Mouse (Mus musculus): ENCODE measurements around the gene Tmcc2. TPM values are rescaled to one million over a fixed set of nuclear protein-coding genes. Genes with fewer than 3 reads are reported as not detected.
"Not testable (repeated sequence)": the region's sequence is repeated elsewhere in the genome, so short reads cannot be mapped to it uniquely, and the experiment has no call there.

The Tmcc2 gene
- polyA plus RNA-seq, 1 experiment from 2014 or later, result 7.8 TPM

DNA sequence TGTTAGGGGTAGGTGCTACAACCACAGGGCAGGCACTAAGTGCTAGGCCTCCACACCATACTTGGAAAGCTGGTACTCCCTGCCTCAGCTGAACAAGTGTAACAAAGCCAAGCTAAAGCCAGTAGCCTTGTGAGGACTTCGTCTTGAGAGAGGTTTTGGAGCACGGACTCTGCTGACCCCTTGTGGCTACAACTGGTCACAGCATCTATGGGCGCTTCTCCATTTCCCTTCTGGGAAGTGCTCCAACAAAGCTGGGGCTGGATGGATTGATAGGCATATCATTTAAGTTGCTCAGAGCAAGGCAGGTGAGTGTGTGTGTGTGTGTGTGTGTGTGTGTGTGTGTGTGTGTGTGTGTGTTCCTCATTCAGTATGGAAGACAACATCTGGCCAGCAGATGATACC, 35.2 kb downstream of the Tmcc2 start:
- DNase-seq (ENCODE audit: low spot score), result peak; percentile 93
- H3K4me2 ChIP-seq (ENCODE audit: low read length), result no peak overlapping the region
- no peaks in the 10 kb centered on the region for H3K4me1 ChIP-seq (replicated peaks; ENCODE audit: control insufficient read depth, insufficient read depth, low read length)
- H3K4me3 ChIP-seq (ENCODE audit: low read depth, low read length), result no peak overlapping the region
- no peak overlapping the region for H3K9ac ChIP-seq (ENCODE audit: low read length)
- no peaks in the 10 kb centered on the region for H3K9me3 ChIP-seq (ENCODE audit: control insufficient read depth, low read length)
- ATAC-seq (replicated peaks; ENCODE audit: low FRiP score, low TSS enrichment, low read depth), result peak; percentile 71
- 0% methylated on average over 3 of the region's 3 CpGs for WGBS
- H3K36me3 ChIP-seq (ENCODE audit: control insufficient read depth, insufficient read depth, low read length), result peaks cover 38% of the 10 kb centered on the region
- no peak overlapping the region for H3K27ac ChIP-seq (ENCODE audit: low read depth)
- no peaks in the 10 kb centered on the region for H3K27me3 ChIP-seq (replicated peaks; ENCODE audit: control insufficient read depth, insufficient read depth, low read length)

DNA sequence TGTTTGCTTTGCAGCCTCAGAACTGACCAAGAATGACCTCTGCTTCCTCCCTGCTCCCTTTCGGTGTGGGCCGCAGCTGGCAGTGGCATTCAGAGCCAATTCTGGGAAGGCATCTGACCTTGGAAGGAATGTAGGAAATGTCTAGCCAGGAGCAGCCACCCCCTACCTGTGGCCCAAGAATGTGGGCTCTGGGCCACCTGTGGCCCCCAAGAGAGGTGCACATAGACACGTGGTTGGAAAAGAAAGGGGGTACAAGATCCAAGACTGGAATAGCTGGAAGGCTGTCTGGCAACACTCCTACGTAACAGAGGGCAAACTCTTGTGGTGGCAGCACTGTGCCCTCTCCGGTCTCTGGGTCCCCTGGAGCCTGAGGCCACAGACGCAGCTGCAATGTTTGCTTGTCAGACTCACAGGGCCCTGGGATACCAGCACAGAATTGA, 35.9 kb downstream of the Tmcc2 start:
- Histone ChIP-seq H3K9ac (ENCODE audit: low read length) (no peak overlapping the region), H3K4me2 (ENCODE audit: low read length) (no peak overlapping the region), H3K36me3 (ENCODE audit: control insufficient read depth, insufficient read depth, low read length) (peaks cover 31% of the 10 kb centered on the region), H3K27ac (ENCODE audit: low read depth) (no peak overlapping the region), H3K9me3 (ENCODE audit: control insufficient read depth, low read length) (no peaks in the 10 kb centered on the region), H3K27me3 (replicated peaks; ENCODE audit: control insufficient read depth, insufficient read depth, low read length) (no peaks in the 10 kb centered on the region), H3K4me1 (replicated peaks; ENCODE audit: control insufficient read depth, insufficient read depth, low read length) (no peaks in the 10 kb centered on the region), H3K4me3 (ENCODE audit: low read depth, low read length) (no peak overlapping the region)
- 0 out of 2 replicates have a peak, but pooled peaks have one; percentile 5 for ATAC-seq (replicated peaks; ENCODE audit: low FRiP score, low TSS enrichment, low read depth)
- DNase-seq (ENCODE audit: low spot score), result no peak
- WGBS, result 63% methylated on average over 6 of the region's 6 CpGs

DNA sequence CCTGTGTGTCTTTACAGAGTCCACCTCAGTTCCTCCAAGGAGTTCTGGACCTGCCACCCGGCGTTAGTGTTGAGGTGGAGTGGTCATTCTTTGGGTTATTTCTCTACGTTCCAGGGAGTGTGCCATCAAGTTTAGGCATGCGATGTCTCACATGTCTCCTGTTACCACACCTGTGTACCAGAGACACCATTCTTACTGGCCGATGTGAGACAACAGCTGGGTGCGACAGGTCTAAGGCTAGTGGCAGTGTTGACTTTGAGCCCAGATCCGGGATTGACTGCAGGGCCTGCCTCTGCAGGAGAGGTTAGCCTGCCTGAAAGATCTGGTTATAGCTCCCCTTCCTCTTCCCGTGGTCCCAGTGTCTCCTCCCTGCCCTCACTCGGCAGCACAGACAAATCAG, 36.8 kb downstream of the Tmcc2 start:
- ATAC-seq (replicated peaks; ENCODE audit: low FRiP score, low TSS enrichment, low read depth) (no peak), DNase-seq (ENCODE audit: low spot score) (no peak)
- Histone ChIP-seq H3K36me3 (ENCODE audit: control insufficient read depth, insufficient read depth, low read length) (peaks cover 21% of the 10 kb centered on the region), H3K4me2 (ENCODE audit: low read length) (no peak overlapping the region), H3K9me3 (ENCODE audit: control insufficient read depth, low read length) (no peaks in the 10 kb centered on the region), H3K4me3 (ENCODE audit: low read depth, low read length) (no peak overlapping the region), H3K27me3 (replicated peaks; ENCODE audit: control insufficient read depth, insufficient read depth, low read length) (no peaks in the 10 kb centered on the region), H3K9ac (ENCODE audit: low read length) (no peak overlapping the region), H3K4me1 (replicated peaks; ENCODE audit: control insufficient read depth, insufficient read depth, low read length) (no peaks in the 10 kb centered on the region), H3K27ac (ENCODE audit: low read depth) (no peak overlapping the region)
- WGBS, result 68% methylated on average over 9 of the region's 9 CpGs

DNA sequence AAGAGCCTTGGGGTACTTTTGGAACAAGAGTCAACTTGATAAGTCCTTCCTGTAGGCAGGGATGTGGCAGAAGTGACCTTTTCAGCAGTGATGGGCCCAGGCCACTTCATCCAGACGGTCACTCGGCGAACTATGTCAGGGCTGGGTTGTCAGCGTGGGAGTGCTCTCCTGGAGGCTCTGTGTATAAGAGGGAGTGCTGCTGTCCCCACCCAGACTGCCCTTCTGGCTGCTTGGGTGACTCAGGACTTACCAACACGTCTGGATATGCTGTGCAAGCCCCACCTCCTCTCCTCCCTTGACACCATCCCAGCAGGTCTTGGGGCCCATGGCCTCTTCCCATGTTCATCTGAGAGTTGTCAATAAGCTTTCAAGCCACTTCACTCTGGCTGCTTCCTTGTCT, 37.7 kb downstream of the Tmcc2 start:
- DNase-seq (ENCODE audit: low spot score) (no peak), ATAC-seq (replicated peaks; ENCODE audit: low FRiP score, low TSS enrichment, low read depth) (no peak)
- Histone ChIP-seq H3K27ac (ENCODE audit: low read depth) (no peak overlapping the region), H3K9ac (ENCODE audit: low read length) (no peak overlapping the region), H3K4me3 (ENCODE audit: low read depth, low read length) (no peak overlapping the region), H3K9me3 (ENCODE audit: control insufficient read depth, low read length) (no peaks in the 10 kb centered on the region), H3K36me3 (ENCODE audit: control insufficient read depth, insufficient read depth, low read length) (peaks cover 13% of the 10 kb centered on the region), H3K4me1 (replicated peaks; ENCODE audit: control insufficient read depth, insufficient read depth, low read length) (no peaks in the 10 kb centered on the region), H3K4me2 (ENCODE audit: low read length) (no peak overlapping the region), H3K27me3 (replicated peaks; ENCODE audit: control insufficient read depth, insufficient read depth, low read length) (no peaks in the 10 kb centered on the region)
- WGBS, result 57% methylated on average over 5 of the region's 5 CpGs

DNA sequence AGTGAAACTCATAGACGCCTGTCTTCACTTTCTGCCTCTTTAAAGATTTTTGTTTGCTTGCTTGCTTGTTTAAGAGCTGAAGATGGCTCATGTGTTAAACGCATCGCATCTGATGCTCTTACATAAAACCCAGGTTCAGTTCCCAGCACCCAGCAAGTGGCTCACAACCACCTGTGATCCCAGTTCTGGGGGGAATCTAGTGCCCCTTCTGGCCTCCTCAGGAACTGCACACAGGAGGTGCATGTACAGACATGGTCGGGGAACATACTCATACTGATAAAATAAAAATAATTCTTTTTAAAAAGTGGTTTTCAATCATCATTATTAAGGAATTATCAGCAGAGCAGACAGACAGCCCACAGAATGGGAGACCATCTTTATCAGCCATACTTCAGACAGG, 40.0 kb downstream of the Tmcc2 start:
- Histone ChIP-seq H3K36me3 (ENCODE audit: control insufficient read depth, insufficient read depth, low read length) (no peaks in the 10 kb centered on the region), H3K9ac (ENCODE audit: low read length) (no peak overlapping the region), H3K27ac (ENCODE audit: low read depth) (no peak overlapping the region), H3K4me1 (replicated peaks; ENCODE audit: control insufficient read depth, insufficient read depth, low read length) (peaks cover 6% of the 10 kb centered on the region), H3K4me3 (ENCODE audit: low read depth, low read length) (no peak overlapping the region), H3K9me3 (ENCODE audit: control insufficient read depth, low read length) (no peaks in the 10 kb centered on the region), H3K4me2 (ENCODE audit: low read length) (no peak overlapping the region), H3K27me3 (replicated peaks; ENCODE audit: control insufficient read depth, insufficient read depth, low read length) (no peaks in the 10 kb centered on the region)
- WGBS, result 96% methylated on average over 4 of the region's 4 CpGs
- ATAC-seq (replicated peaks; ENCODE audit: low FRiP score, low TSS enrichment, low read depth) (no peak), DNase-seq (ENCODE audit: low spot score) (no peak)

DNA sequence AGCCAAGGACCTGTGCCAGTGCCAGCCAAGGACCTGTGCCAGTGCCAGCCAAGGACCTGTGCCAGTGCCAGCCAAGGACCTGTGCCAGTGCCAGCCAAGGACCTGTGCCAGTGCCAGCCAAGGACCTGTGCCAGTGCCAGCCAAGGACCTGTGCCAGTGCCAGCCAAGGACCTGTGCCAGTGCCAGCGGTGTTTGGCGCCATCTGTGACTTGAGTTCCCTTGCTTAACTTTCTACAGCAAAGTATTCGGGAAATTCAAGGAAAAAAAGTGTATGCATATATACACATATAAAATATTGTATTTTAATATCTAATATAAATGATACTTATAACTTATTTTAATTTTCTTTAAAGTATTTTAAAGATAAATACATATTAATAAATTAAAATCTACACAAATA, 41.5 kb downstream of the Tmcc2 start:
- ATAC-seq (replicated peaks; ENCODE audit: low FRiP score, low TSS enrichment, low read depth); H3K4me3 ChIP-seq (ENCODE audit: low read depth, low read length); H3K9me3 ChIP-seq (ENCODE audit: control insufficient read depth, low read length); DNase-seq (ENCODE audit: low spot score); H3K36me3 ChIP-seq (ENCODE audit: control insufficient read depth, insufficient read depth, low read length); H3K27ac ChIP-seq (ENCODE audit: low read depth); H3K4me2 ChIP-seq (ENCODE audit: low read length); H3K9ac ChIP-seq (ENCODE audit: low read length); H3K27me3 ChIP-seq (replicated peaks; ENCODE audit: control insufficient read depth, insufficient read depth, low read length); H3K4me1 ChIP-seq (replicated peaks; ENCODE audit: control insufficient read depth, insufficient read depth, low read length): not testable (repeated sequence)
- 96% methylated on average over 3 of the region's 3 CpGs for WGBS

DNA sequence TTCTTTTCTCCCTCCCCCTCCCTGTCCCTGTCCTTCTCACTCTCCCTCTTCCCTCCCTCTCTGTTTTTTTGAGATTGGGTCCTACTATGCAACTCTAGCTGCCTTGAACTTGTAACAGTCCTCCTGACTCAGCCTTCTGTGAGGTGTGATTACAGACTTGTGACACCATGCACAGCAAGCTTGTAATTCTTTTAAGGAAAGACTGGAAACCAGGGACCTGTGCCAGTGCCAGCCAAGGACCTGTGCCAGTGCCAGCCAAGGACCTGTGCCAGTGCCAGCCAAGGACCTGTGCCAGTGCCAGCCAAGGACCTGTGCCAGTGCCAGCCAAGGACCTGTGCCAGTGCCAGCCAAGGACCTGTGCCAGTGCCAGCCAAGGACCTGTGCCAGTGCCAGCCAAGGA, 42.0 kb downstream of the Tmcc2 start:
- not testable (repeated sequence) for ATAC-seq (replicated peaks; ENCODE audit: low FRiP score, low TSS enrichment, low read depth); H3K9me3 ChIP-seq (ENCODE audit: control insufficient read depth, low read length); H3K4me2 ChIP-seq (ENCODE audit: low read length); H3K4me3 ChIP-seq (ENCODE audit: low read depth, low read length); H3K36me3 ChIP-seq (ENCODE audit: control insufficient read depth, insufficient read depth, low read length); H3K27ac ChIP-seq (ENCODE audit: low read depth); DNase-seq (ENCODE audit: low spot score); H3K9ac ChIP-seq (ENCODE audit: low read length); H3K4me1 ChIP-seq (replicated peaks; ENCODE audit: control insufficient read depth, insufficient read depth, low read length); H3K27me3 ChIP-seq (replicated peaks; ENCODE audit: control insufficient read depth, insufficient read depth, low read length)

DNA sequence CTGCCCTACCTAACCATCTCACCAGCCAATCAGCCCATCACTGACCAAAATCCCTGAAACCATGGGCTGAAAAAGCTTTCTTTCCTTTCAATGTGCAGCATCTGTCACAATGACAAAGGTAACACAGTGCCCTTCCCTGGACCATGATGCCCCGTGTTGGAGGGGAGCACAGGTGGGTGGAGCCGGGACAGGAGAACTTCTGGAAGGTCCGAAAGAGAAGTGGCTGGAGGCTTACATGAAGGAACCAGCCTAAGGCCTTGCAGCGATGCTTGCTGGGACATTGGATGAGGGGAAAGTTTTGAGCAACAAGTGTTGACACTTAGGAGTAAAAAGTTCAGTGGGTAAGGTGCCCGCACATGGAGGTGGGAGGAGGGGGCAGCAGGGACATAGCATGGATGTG, 42.7 kb downstream of the Tmcc2 start:
- H3K9ac ChIP-seq (ENCODE audit: low read length), result no peak overlapping the region
- H3K27ac ChIP-seq (ENCODE audit: low read depth), result no peak overlapping the region
- H3K4me2 ChIP-seq (ENCODE audit: low read length), result no peak overlapping the region
- H3K27me3 ChIP-seq (replicated peaks; ENCODE audit: control insufficient read depth, insufficient read depth, low read length), result no peaks in the 10 kb centered on the region
- ATAC-seq (replicated peaks; ENCODE audit: low FRiP score, low TSS enrichment, low read depth), result no peak
- no peaks in the 10 kb centered on the region for H3K36me3 ChIP-seq (ENCODE audit: control insufficient read depth, insufficient read depth, low read length)
- DNase-seq (ENCODE audit: low spot score), result no peak
- H3K9me3 ChIP-seq (ENCODE audit: control insufficient read depth, low read length), result no peaks in the 10 kb centered on the region
- no peak overlapping the region for H3K4me3 ChIP-seq (ENCODE audit: low read depth, low read length)
- WGBS, result 79% methylated on average over 5 of the region's 5 CpGs
- H3K4me1 ChIP-seq (replicated peaks; ENCODE audit: control insufficient read depth, insufficient read depth, low read length), result peaks cover 8% of the 10 kb centered on the region

DNA sequence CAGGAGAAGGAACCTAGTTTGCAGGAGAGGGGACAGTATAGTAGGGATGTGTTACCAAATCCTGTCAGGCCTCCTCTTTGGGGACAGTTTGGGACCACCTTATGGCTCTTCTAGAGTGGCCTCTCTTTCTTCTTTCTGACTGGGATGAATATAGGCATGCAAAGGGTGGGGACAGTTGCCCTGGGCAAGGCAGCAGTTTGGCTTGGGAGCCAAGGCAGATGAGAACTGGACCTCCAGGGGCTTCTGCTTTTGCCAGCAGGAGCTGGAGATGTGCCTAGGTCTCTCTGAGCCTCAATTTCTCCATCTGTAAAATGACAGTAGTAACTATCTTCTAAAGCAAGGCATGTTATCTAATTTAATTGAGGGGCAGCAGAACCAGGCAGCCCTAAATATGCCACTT, 44.1 kb downstream of the Tmcc2 start:
- 0 out of 2 replicates have a peak overlapping the region, but pooled peaks have one; percentile 43 for H3K27ac ChIP-seq (ENCODE audit: low read depth)
- H3K9me3 ChIP-seq (ENCODE audit: control insufficient read depth, low read length), result no peaks in the 10 kb centered on the region
- DNase-seq (ENCODE audit: low spot score) (no peak), ATAC-seq (replicated peaks; ENCODE audit: low FRiP score, low TSS enrichment, low read depth) (no peak)
- H3K36me3 ChIP-seq (ENCODE audit: control insufficient read depth, insufficient read depth, low read length), result no peaks in the 10 kb centered on the region
- H3K9ac ChIP-seq (ENCODE audit: low read length), result no peak overlapping the region
- H3K27me3 ChIP-seq (replicated peaks; ENCODE audit: control insufficient read depth, insufficient read depth, low read length), result no peaks in the 10 kb centered on the region
- no peak overlapping the region for H3K4me3 ChIP-seq (ENCODE audit: low read depth, low read length)
- H3K4me1 ChIP-seq (replicated peaks; ENCODE audit: control insufficient read depth, insufficient read depth, low read length), result peaks cover 8% of the 10 kb centered on the region
- no peak overlapping the region for H3K4me2 ChIP-seq (ENCODE audit: low read length)

Measured in intestine, embryonic 14.5 days (tissue).